Mouse (Mus musculus): ENCODE measurements around the gene Dhtkd1. TPM values are rescaled to one million over a fixed set of nuclear protein-coding genes. Genes with fewer than 3 reads are reported as not detected.

Dhtkd1 gene
- polyA plus RNA-seq, 1 experiment from 2014 or later, result 3.3 TPM

DNA sequence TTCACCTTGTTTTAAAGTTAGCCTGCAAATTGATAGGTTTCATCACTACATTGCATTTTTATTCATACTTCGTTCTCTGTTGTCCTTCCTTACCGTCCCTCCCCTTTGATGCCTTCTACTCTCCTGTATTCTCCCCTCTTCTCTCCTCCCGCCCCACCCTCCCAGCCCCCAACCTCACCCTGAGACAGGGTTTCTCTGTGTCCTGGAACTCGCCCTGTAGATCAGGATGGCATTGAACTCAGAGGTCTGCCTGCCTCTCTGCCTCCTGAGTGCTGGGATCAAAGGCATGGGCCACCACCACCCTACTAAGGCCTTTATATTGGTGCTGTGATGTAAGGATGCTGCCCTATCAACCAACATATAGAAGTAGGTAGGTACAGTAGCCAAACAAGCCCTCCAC is 479 bp upstream of the Dhtkd1 start:
- Histone ChIP-seq H3K4me1 (ENCODE audit: control insufficient read depth in 2 of 2, insufficient read depth in 2 of 2, low read length in 2 of 2) (peaks cover 2 to 3% of the 10 kb centered on the region in 2 experiments; a peak in 1 of 4 replicates), H3K9me3 (ENCODE audit: control insufficient read depth, low read length) (no peaks in the 10 kb centered on the region), H3K36me3 (ENCODE audit: control insufficient read depth, insufficient read depth, low read length) (no peaks in the 10 kb centered on the region), H3K9ac (ENCODE audit: low read length) (peak overlapping the region; percentile 80), H3K4me2 (ENCODE audit: low read length) (peak overlapping the region; percentile 95), H3K4me3 (ENCODE audit: control insufficient read depth in 1 of 2, insufficient read depth in 1 of 2, low read depth in 1 of 2, low read length in 2 of 2) (peak overlapping the region; percentile 56 to 61), H3K27me3 (ENCODE audit: control insufficient read depth, insufficient read depth, low read length) (no peaks in the 10 kb centered on the region), H3K27ac (replicated peaks in 1 of 2; ENCODE audit: control insufficient read depth in 1 of 2, insufficient read depth in 1 of 2, low read depth in 2 of 2, low read length in 2 of 2) (no peak overlapping the region)
- ATAC-seq (ENCODE audit: insufficient number of reproducible peaks, insufficient read depth, low FRiP score, low read depth), result no peak
- 34% methylated on average over 4 of the region's 4 CpGs for WGBS

DNA sequence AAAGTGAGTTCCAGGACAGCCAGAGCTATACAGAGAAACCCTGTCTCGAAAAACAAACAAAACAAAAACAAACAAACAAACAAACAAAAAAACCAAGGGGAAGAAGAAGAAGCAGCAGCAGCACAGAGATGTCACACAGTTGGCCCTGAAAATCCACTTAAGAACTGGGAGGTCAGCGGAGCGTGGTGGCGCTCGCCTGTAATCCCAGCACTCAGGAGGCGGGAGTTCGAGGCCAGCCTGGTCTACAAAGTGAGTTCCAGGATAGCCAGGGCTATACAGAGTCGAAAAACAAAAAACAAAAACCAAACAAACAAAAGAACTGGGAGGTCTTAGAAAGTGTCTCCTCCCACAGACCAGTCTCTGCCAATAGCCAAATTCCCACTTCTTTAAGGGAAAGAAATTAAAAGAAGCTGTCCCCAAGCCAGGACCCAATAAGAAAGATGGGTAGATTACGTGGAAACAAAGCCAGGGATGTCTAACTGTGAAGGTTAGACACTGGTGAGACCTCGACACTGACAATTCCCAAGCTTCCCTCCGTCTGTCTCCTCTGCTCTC is 654 bp downstream of the Dhtkd1 start:
- H3K27ac ChIP-seq (replicated peaks in 1 of 2; ENCODE audit: control insufficient read depth in 1 of 2, insufficient read depth in 1 of 2, low read depth in 2 of 2, low read length in 2 of 2), result no peak overlapping the region
- H3K9ac ChIP-seq (ENCODE audit: low read length), result peak overlapping the region; percentile 80
- H3K27me3 ChIP-seq (ENCODE audit: control insufficient read depth, insufficient read depth, low read length), result no peaks in the 10 kb centered on the region
- ATAC-seq (ENCODE audit: insufficient number of reproducible peaks, insufficient read depth, low FRiP score, low read depth), result no peak
- H3K4me3 ChIP-seq (ENCODE audit: control insufficient read depth in 1 of 2, insufficient read depth in 1 of 2, low read depth in 1 of 2, low read length in 2 of 2), result peak overlapping the region; percentile 56 to 61
- H3K4me2 ChIP-seq (ENCODE audit: low read length), result peak overlapping the region; percentile 95
- no peaks in the 10 kb centered on the region for H3K9me3 ChIP-seq (ENCODE audit: control insufficient read depth, low read length)
- peaks cover 2 to 3% of the 10 kb centered on the region in 2 experiments; a peak in 1 of 4 replicates for H3K4me1 ChIP-seq (ENCODE audit: control insufficient read depth in 2 of 2, insufficient read depth in 2 of 2, low read length in 2 of 2)
- 56% methylated on average over 11 of the region's 11 CpGs for WGBS
- H3K36me3 ChIP-seq (ENCODE audit: control insufficient read depth, insufficient read depth, low read length), result no peaks in the 10 kb centered on the region

DNA sequence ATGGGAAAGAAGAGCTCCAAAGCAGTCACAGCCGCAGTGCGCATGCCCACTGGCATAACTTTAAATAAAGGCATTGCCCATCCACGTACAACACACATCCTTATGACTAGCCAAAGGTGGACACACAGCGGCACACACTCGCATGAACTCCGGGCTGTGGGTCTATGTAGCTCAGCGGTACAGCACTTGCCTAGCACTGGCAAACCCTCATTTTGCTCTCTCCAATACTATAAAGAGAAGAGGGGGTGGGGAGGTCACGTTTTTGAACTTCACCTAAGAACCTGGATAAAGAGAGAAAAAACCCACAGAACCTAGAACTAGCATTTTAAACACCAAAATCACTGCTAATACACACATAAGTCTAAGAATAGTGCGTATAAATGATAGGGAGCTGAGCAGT is 1.7 kb downstream of the Dhtkd1 start:
- Histone ChIP-seq H3K4me2 (ENCODE audit: low read length) (no peak overlapping the region), H3K27me3 (ENCODE audit: control insufficient read depth, insufficient read depth, low read length) (no peaks in the 10 kb centered on the region), H3K9ac (ENCODE audit: low read length) (no peak overlapping the region), H3K4me1 (ENCODE audit: control insufficient read depth in 2 of 2, insufficient read depth in 2 of 2, low read length in 2 of 2) (peaks cover 2 to 3% of the 10 kb centered on the region in 2 experiments; a peak in 1 of 4 replicates), H3K4me3 (ENCODE audit: control insufficient read depth in 1 of 2, insufficient read depth in 1 of 2, low read depth in 1 of 2, low read length in 2 of 2) (no peak overlapping the region), H3K9me3 (ENCODE audit: control insufficient read depth, low read length) (no peaks in the 10 kb centered on the region), H3K36me3 (ENCODE audit: control insufficient read depth, insufficient read depth, low read length) (no peaks in the 10 kb centered on the region), H3K27ac (replicated peaks in 1 of 2; ENCODE audit: control insufficient read depth in 1 of 2, insufficient read depth in 1 of 2, low read depth in 2 of 2, low read length in 2 of 2) (no peak overlapping the region)
- WGBS, result 91% methylated on average over 9 of the region's 9 CpGs
- no peak for ATAC-seq (ENCODE audit: insufficient number of reproducible peaks, insufficient read depth, low FRiP score, low read depth)

DNA sequence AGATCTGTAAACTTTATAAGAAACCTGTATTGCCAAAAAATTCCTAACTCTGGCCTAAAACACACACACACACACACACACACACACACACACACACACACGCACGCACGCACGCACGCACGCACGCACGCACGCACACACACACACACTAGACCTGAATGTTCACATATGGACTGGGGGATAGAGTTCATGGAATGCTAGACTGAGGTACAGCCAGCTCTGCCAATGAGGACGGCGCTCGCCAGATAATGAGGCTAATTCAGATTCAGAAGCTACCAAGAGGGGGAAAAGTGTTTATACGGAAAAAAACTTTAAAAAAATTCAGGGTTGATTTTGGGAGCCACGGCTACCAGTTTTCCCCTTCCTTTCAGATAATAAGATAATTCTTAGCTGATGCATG is 2.7 kb downstream of the Dhtkd1 start:
- no peak for ATAC-seq (ENCODE audit: insufficient number of reproducible peaks, insufficient read depth, low FRiP score, low read depth)
- no peaks in the 10 kb centered on the region for H3K9me3 ChIP-seq (ENCODE audit: control insufficient read depth, low read length)

DNA sequence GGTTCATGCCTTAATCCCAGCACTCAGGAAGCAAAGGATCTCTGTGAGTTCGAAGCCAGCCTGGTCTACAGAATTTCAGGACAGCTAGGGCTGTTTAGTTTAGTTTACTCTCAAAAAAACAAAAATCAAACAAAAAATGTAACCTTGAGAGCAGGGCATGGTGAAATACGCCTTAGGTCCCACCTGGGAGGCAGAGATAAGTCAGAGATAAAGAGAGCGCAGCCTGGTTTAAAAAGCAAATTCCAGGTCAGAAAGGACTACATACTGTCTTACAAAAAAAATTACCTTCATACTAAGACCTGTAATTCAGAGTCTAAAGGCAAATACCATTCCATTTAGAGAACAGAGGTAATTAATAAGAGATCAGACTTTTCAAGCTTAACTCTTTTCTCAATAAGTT is 3.3 kb downstream of the Dhtkd1 start:
- Histone ChIP-seq H3K36me3 (ENCODE audit: control insufficient read depth, insufficient read depth, low read length) (no peaks in the 10 kb centered on the region), H3K9me3 (ENCODE audit: control insufficient read depth, low read length) (no peaks in the 10 kb centered on the region), H3K4me2 (ENCODE audit: low read length) (no peak overlapping the region), H3K9ac (ENCODE audit: low read length) (no peak overlapping the region), H3K4me1 (ENCODE audit: control insufficient read depth in 2 of 2, insufficient read depth in 2 of 2, low read length in 2 of 2) (peaks cover 2 to 3% of the 10 kb centered on the region in 2 experiments; a peak in 1 of 4 replicates), H3K27ac (replicated peaks in 1 of 2; ENCODE audit: control insufficient read depth in 1 of 2, insufficient read depth in 1 of 2, low read depth in 2 of 2, low read length in 2 of 2) (no peak overlapping the region), H3K4me3 (ENCODE audit: control insufficient read depth in 1 of 2, insufficient read depth in 1 of 2, low read depth in 1 of 2, low read length in 2 of 2) (no peak overlapping the region), H3K27me3 (ENCODE audit: control insufficient read depth, insufficient read depth, low read length) (no peaks in the 10 kb centered on the region)
- 80% methylated on average over 3 of the region's 3 CpGs for WGBS
- ATAC-seq (ENCODE audit: insufficient number of reproducible peaks, insufficient read depth, low FRiP score, low read depth), result no peak

More for the DNA sequence above, 2.7 kb downstream of the Dhtkd1 start:
- Histone ChIP-seq H3K4me1 (ENCODE audit: control insufficient read depth in 2 of 2, insufficient read depth in 2 of 2, low read length in 2 of 2) (peaks cover 2 to 3% of the 10 kb centered on the region in 2 experiments; a peak in 1 of 4 replicates), H3K36me3 (ENCODE audit: control insufficient read depth, insufficient read depth, low read length) (no peaks in the 10 kb centered on the region), H3K4me2 (ENCODE audit: low read length) (no peak overlapping the region), H3K4me3 (ENCODE audit: control insufficient read depth in 1 of 2, insufficient read depth in 1 of 2, low read depth in 1 of 2, low read length in 2 of 2) (no peak overlapping the region), H3K27me3 (ENCODE audit: control insufficient read depth, insufficient read depth, low read length) (no peaks in the 10 kb centered on the region), H3K9ac (ENCODE audit: low read length) (no peak overlapping the region), H3K27ac (replicated peaks in 1 of 2; ENCODE audit: control insufficient read depth in 1 of 2, insufficient read depth in 1 of 2, low read depth in 2 of 2, low read length in 2 of 2) (no peak overlapping the region)
- WGBS, result 85% methylated on average over 14 of the region's 14 CpGs

DNA sequence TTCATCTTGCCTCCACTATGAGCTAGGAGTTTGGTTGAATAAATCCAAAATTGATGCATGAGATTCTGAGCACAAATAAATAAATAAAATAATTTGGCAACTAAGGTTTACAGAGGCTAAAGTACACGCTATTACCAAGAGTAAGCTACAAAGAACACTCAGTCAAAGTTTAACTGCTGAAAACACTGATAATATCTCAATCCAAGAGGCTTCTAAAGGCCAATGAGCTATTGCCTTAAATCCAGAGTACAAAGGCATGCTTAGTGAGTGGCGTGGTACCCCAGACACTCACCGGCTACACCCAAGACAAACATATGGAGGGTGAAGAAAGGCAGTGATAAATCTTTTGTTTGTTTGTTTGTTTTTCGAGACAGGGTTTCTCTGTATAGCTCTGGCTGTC is 6.0 kb downstream of the Dhtkd1 start:
- Histone ChIP-seq H3K4me3 (ENCODE audit: control insufficient read depth in 1 of 2, insufficient read depth in 1 of 2, low read depth in 1 of 2, low read length in 2 of 2) (no peak overlapping the region), H3K4me1 (ENCODE audit: control insufficient read depth in 2 of 2, insufficient read depth in 2 of 2, low read length in 2 of 2) (no peaks in the 10 kb centered on the region), H3K9ac (ENCODE audit: low read length) (no peak overlapping the region), H3K36me3 (ENCODE audit: control insufficient read depth, insufficient read depth, low read length) (no peaks in the 10 kb centered on the region), H3K27ac (replicated peaks in 1 of 2; ENCODE audit: control insufficient read depth in 1 of 2, insufficient read depth in 1 of 2, low read depth in 2 of 2, low read length in 2 of 2) (no peak overlapping the region), H3K27me3 (ENCODE audit: control insufficient read depth, insufficient read depth, low read length) (no peaks in the 10 kb centered on the region), H3K4me2 (ENCODE audit: low read length) (no peak overlapping the region), H3K9me3 (ENCODE audit: control insufficient read depth, low read length) (no peaks in the 10 kb centered on the region)
- WGBS, result 86% methylated on average over 4 of the region's 4 CpGs
- no peak for ATAC-seq (ENCODE audit: insufficient number of reproducible peaks, insufficient read depth, low FRiP score, low read depth)

DNA sequence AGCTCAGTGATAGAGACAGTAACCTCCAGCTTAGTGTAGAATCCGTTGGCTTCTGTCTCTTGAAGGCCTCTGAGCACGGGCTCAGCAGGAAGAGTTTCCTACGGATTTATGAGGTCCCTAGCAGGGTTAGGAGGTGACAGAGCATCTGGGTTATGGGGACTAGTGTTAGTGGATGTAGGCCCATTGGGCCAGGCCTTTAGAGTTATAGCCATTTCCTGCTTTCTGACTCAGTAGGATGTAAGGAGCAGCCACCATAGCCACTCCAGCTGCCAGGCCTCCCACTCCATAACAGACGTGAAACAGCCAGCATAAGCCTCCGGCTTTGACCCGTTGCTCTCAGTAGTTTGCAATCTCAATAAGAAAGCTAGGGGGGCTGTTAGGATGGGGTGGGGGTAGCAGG is 6.5 kb downstream of the Dhtkd1 start:
- Histone ChIP-seq H3K4me3 (ENCODE audit: control insufficient read depth in 1 of 2, insufficient read depth in 1 of 2, low read depth in 1 of 2, low read length in 2 of 2) (no peak overlapping the region), H3K27ac (replicated peaks in 1 of 2; ENCODE audit: control insufficient read depth in 1 of 2, insufficient read depth in 1 of 2, low read depth in 2 of 2, low read length in 2 of 2) (no peak overlapping the region), H3K9ac (ENCODE audit: low read length) (no peak overlapping the region), H3K36me3 (ENCODE audit: control insufficient read depth, insufficient read depth, low read length) (no peaks in the 10 kb centered on the region), H3K9me3 (ENCODE audit: control insufficient read depth, low read length) (no peaks in the 10 kb centered on the region), H3K4me1 (ENCODE audit: control insufficient read depth in 2 of 2, insufficient read depth in 2 of 2, low read length in 2 of 2) (no peaks in the 10 kb centered on the region), H3K27me3 (ENCODE audit: control insufficient read depth, insufficient read depth, low read length) (no peaks in the 10 kb centered on the region), H3K4me2 (ENCODE audit: low read length) (no peak overlapping the region)
- ATAC-seq (ENCODE audit: insufficient number of reproducible peaks, insufficient read depth, low FRiP score, low read depth), result no peak
- WGBS, result 70% methylated on average over 6 of the region's 6 CpGs

DNA sequence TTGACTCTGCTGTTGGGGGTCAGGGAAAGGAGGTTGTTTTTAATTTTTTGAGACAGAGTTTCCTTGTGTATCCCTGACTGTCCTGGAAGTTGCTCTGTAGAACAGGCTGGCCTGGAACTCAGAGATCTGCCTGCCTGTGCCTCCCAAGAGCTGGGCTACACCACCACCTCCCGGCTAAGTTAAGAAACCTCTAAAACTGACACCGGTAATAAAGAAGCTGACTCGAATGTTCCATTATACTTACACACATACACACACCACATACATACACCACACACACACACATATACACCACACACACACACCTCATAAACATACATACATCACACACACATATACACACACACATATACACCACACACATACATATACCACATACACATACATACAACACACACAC is 7.7 kb downstream of the Dhtkd1 start:
- Histone ChIP-seq H3K4me1 (ENCODE audit: control insufficient read depth in 2 of 2, insufficient read depth in 2 of 2, low read length in 2 of 2) (no peaks in the 10 kb centered on the region), H3K9ac (ENCODE audit: low read length) (no peak overlapping the region), H3K4me2 (ENCODE audit: low read length) (no peak overlapping the region), H3K36me3 (ENCODE audit: control insufficient read depth, insufficient read depth, low read length) (no peaks in the 10 kb centered on the region), H3K4me3 (ENCODE audit: control insufficient read depth in 1 of 2, insufficient read depth in 1 of 2, low read depth in 1 of 2, low read length in 2 of 2) (no peak overlapping the region), H3K9me3 (ENCODE audit: control insufficient read depth, low read length) (no peaks in the 10 kb centered on the region), H3K27me3 (ENCODE audit: control insufficient read depth, insufficient read depth, low read length) (no peaks in the 10 kb centered on the region), H3K27ac (replicated peaks in 1 of 2; ENCODE audit: control insufficient read depth in 1 of 2, insufficient read depth in 1 of 2, low read depth in 2 of 2, low read length in 2 of 2) (no peak overlapping the region)
- no peak for ATAC-seq (ENCODE audit: insufficient number of reproducible peaks, insufficient read depth, low FRiP score, low read depth)
- 89% methylated on average over 3 of the region's 3 CpGs for WGBS

Measured in heart, embryonic 14.5 days (tissue).